In the genomic region with DNA sequence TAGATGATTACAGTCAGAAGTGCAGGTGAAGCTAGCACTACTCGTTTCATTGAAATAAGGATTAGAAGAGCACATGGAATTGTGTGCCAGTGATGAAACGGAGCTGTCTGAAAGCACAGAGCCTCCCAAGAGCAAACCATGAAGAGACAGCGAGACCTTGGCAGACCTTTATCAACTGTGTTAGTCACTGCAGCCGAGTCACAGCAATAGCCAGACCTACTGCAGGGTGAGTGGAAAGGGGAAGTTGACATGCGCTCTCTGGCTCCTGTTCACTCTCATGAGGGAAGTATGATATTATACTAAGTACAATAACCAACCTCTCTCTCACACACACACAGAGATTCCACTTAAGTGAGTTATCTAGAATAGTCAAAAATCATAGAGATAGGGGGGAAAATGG, we compare ENCODE assay signal across 13 mouse cellular contexts. TPM values are rescaled to one million over a fixed set of nuclear protein-coding genes. Genes with fewer than 3 reads are reported as not detected.
DNase-seq lines count a peak whose midpoint lies in the region; ATAC-seq and TF ChIP-seq lines count a peak whose summit lies in the region.
"Had no signal": no experiment of that assay in that cellular context is flagged by ENCODE, and none has a peak within 500 bp of the region (broad histone marks: within the 10 kb centered on the region; RNA-seq: fewer than 3 reads in every experiment).

No protein-coding gene starts in this region.

- no peaks in the 10 kb centered on the region for H3K27me3 ChIP-seq in lung, postnatal 0 days (replicated peaks; ENCODE audit: insufficient read depth, low read length)
- H3K27me3 ChIP-seq in heart, embryonic 15.5 days: no peaks in the 10 kb centered on the region
- no peaks in the 10 kb centered on the region for H3K27me3 ChIP-seq in splenic B cell, adult 2 months (ENCODE audit: control insufficient read depth, insufficient read depth, low read length, poor library complexity, severe bottlenecking)
- no peaks in the 10 kb centered on the region for H3K27me3 ChIP-seq in midbrain, embryonic 14.5 days (ENCODE audit: control insufficient read depth, insufficient read depth, low read length)

- no peak for TF ChIP-seq CTCF in lung, postnatal 0 days (IDR thresholded peaks at IDR 0.05)

- no peak overlapping the region for H3K4me2 ChIP-seq in lung, postnatal 0 days (replicated peaks; ENCODE audit: low read depth, low read length)
- H3K4me2 ChIP-seq in heart, embryonic 15.5 days: no peak overlapping the region
- no peak overlapping the region for H3K4me2 ChIP-seq in midbrain, embryonic 14.5 days (ENCODE audit: low read length)
- H3K4me2 ChIP-seq: hindbrain, embryonic 14.5 days; lung, embryonic 14.5 days had no signal

- no peak overlapping the region for H3K9ac ChIP-seq in lung, postnatal 0 days (replicated peaks; ENCODE audit: low read depth)
- H3K9ac ChIP-seq in heart, embryonic 15.5 days: no peak overlapping the region
- no peak overlapping the region for H3K9ac ChIP-seq in midbrain, embryonic 14.5 days (replicated peaks; ENCODE audit: low read length)
- H3K9ac ChIP-seq: hindbrain, embryonic 14.5 days; lung, embryonic 14.5 days had no signal

- DNase-seq in lung, postnatal 0 days (ENCODE audit: low spot score): peak; percentile 48
- no peak for DNase-seq in lung, postnatal 25 days (ENCODE audit: low spot score)
- DNase-seq in adrenal gland, adult 8-10 months: peak; percentile 69
- DNase-seq in splenic B cell, adult 2 months (ENCODE audit: low read depth, low spot score): peak; percentile 58
- DNase-seq in embryo, embryonic 10.5 days (ENCODE audit: low spot score): no peak
- DNase-seq in midbrain, embryonic 14.5 days: no peak
- no peak for DNase-seq in right cerebral cortex, adult 18-20 months
- DNase-seq: cerebellum, adult 9-11 months; kidney, postnatal 25 days; lung, embryonic 14.5 days had no signal

- no peak overlapping the region for H3K27ac ChIP-seq in lung, postnatal 0 days (ENCODE audit: low read length)
- H3K27ac ChIP-seq in heart, embryonic 15.5 days: peak overlapping the region; percentile 38
- H3K27ac ChIP-seq in midbrain, embryonic 14.5 days (replicated peaks; ENCODE audit: low read depth, low read length): no peak overlapping the region
- H3K27ac ChIP-seq: hindbrain, embryonic 14.5 days had no signal

- no peaks in the 10 kb centered on the region for H3K4me1 ChIP-seq in lung, postnatal 0 days (ENCODE audit: insufficient read depth, low read depth, low read length)
- H3K4me1 ChIP-seq in heart, embryonic 15.5 days (replicated peaks): peaks cover 17% of the 10 kb centered on the region
- no peaks in the 10 kb centered on the region for H3K4me1 ChIP-seq in midbrain, embryonic 14.5 days (ENCODE audit: control insufficient read depth, insufficient read depth, low read length)

- no peak for TF ChIP-seq EP300 in lung, postnatal 0 days (IDR thresholded peaks at IDR 0.05)

- H3K36me3 ChIP-seq in lung, postnatal 0 days (ENCODE audit: insufficient read depth, low read length): peaks cover 7% of the 10 kb centered on the region
- peaks cover 34% of the 10 kb centered on the region for H3K36me3 ChIP-seq in heart, embryonic 15.5 days
- H3K36me3 ChIP-seq in splenic B cell, adult 2 months (ENCODE audit: control insufficient read depth, insufficient read depth, low read length, poor library complexity, severe bottlenecking): peaks cover 9% of the 10 kb centered on the region
- H3K36me3 ChIP-seq in midbrain, embryonic 14.5 days (ENCODE audit: control insufficient read depth, insufficient read depth, low read length): peaks cover 47% of the 10 kb centered on the region

- 61% methylated on average over 5 of the region's 5 CpGs for WGBS in lung, postnatal 0 days
- 24% methylated on average over 5 of the region's 5 CpGs for WGBS in heart, embryonic 15.5 days
- WGBS in midbrain, embryonic 14.5 days: 90% methylated on average over 5 of the region's 5 CpGs

- ATAC-seq in lung, postnatal 0 days: no peak
- ATAC-seq in heart, embryonic 15.5 days (replicated peaks; ENCODE audit: insufficient number of reproducible peaks, insufficient read depth, low FRiP score, low read depth): peak; percentile 69; the same call in 1 of the 2 replicates
- ATAC-seq in midbrain, embryonic 14.5 days (ENCODE audit: low FRiP score, low TSS enrichment): no peak

- H3K9me3 ChIP-seq in lung, postnatal 0 days (ENCODE audit: low read length): no peaks in the 10 kb centered on the region
- no peaks in the 10 kb centered on the region for H3K9me3 ChIP-seq in heart, embryonic 15.5 days (replicated peaks)
- H3K9me3 ChIP-seq in midbrain, embryonic 14.5 days (ENCODE audit: control insufficient read depth, low read length): no peaks in the 10 kb centered on the region

- H3K4me3 ChIP-seq in lung, postnatal 0 days (ENCODE audit: low read depth, low read length): no peak overlapping the region
- H3K4me3 ChIP-seq in heart, embryonic 15.5 days: no peak overlapping the region
- no peak overlapping the region for H3K4me3 ChIP-seq in midbrain, embryonic 14.5 days (replicated peaks; ENCODE audit: low read depth, low read length)
- H3K4me3 ChIP-seq: myocyte had no signal

RNA-seq across cellular contexts. Expression of gene Nhlrc2, which starts 7.9 kb away (rescaled TPM):
- 15.4 and 17.6 TPM in 2 replicates for polyA plus RNA-seq in lung, postnatal 0 days (2015; fragmentation: Nextera tagmentation; extraction: Ambion mirVana)
- 10 to 100 TPM; 16.6 to 27.2 (median 23.2) TPM for total RNA-seq in adrenal gland, adult 8-10 months (2022)
- polyA plus RNA-seq in heart, embryonic 15.5 days (2015; fragmentation: Nextera tagmentation; extraction: Ambion mirVana): 14.4 and 14.9 TPM in 2 replicates
- 9.4 and 11.5 TPM in 2 replicates for polyA plus RNA-seq in midbrain, embryonic 14.5 days (2014; fragmentation: Nextera tagmentation; extraction: Ambion mirVana)

RNA-seq across cellular contexts. Expression of gene Dclre1a, which starts 8.0 kb away (rescaled TPM):
- 14.7 and 16.7 TPM in 2 replicates for polyA plus RNA-seq in lung, postnatal 0 days (2015; fragmentation: Nextera tagmentation; extraction: Ambion mirVana)
- total RNA-seq in adrenal gland, adult 8-10 months (2022): 10 to 100 TPM in 3 of 4 experiments, 1 to 10 TPM in 1; 8.8 to 13.8 (median 11.3) TPM
- 13.9 and 14.3 TPM in 2 replicates for polyA plus RNA-seq in heart, embryonic 15.5 days (2015; fragmentation: Nextera tagmentation; extraction: Ambion mirVana)
- polyA plus RNA-seq in midbrain, embryonic 14.5 days (2014; fragmentation: Nextera tagmentation; extraction: Ambion mirVana): 10.9 and 12.5 TPM in 2 replicates

Comparison
In these comparisons a context has a peak if more than half of its experiments do, and no peak if none do; other contexts are left out.
1. DNase-seq: peak in lung, postnatal 0 days (single experiment), adrenal gland, adult 8-10 months (single experiment) and splenic B cell, adult 2 months (single experiment); none in lung, postnatal 25 days (single experiment), embryo, embryonic 10.5 days (single experiment), midbrain, embryonic 14.5 days (single experiment) and right cerebral cortex, adult 18-20 months (single experiment).